Mouse (Mus musculus): ENCODE measurements at regions not wholly inside any gene's neighbourhood (a gene's known extent, or its start where the extent isn't known, plus 50 kb on each side); places are given as distances from the start of the nearest gene placed in this dataset.
"Not testable (repeated sequence)": the region's sequence is repeated elsewhere in the genome, so short reads cannot be mapped to it uniquely, and the experiment has no call there.

DNA sequence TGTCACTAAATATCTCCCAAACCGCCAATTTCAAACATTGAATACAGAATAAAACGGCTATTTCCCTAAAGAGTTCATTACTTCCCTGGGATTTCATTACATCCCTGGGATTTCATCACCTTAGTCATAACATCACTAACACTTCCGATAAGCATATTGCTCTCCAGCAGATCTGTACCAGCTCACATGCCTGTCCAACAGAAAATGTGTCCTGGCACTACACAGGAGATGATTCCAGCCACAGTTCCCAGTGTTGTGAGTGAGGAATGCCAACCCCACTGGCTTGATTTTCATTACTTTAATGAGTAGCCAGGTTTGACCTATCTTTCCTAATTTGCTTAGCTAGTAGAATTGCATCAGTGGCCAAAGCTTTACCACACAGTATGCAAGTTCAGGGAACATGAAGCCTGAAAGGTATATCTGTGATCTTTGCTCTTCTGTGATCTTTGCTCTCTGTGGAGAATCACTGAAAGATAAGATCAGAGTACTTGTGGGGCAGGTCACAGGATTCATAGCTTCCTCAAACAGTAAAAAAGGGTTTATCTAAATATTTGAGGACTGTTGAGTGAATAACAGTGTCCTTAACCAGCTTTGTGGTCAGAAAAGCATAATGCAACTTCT is 1115.5 kb upstream of the 1700009N14Rik start:
- no peaks in the 10 kb centered on the region for H3K36me3 ChIP-seq (ENCODE audit: control insufficient read depth, insufficient read depth, low read length)
- WGBS = 54% methylated on average over 3 of the region's 3 CpGs
- H3K27me3 ChIP-seq (ENCODE audit: control insufficient read depth, insufficient read depth, low read length) = no peaks in the 10 kb centered on the region
- TF ChIP-seq POLR2A (IDR thresholded peaks at IDR 0.05; ENCODE audit: insufficient read depth, low read depth, low read length) = no peak
- TF ChIP-seq CTCF (IDR thresholded peaks at IDR 0.05) = no peak
- TF ChIP-seq EP300 (IDR thresholded peaks at IDR 0.05; ENCODE audit: insufficient read depth, low read depth, low read length) = no peak
- no peak overlapping the region for H3K9ac ChIP-seq (ENCODE audit: low read depth, low read length)
- H3K4me1 ChIP-seq (ENCODE audit: control insufficient read depth, insufficient read depth, low read length) = no peaks in the 10 kb centered on the region
- no peak overlapping the region for H3K27ac ChIP-seq
- H3K4me3 ChIP-seq = no peak overlapping the region
- no peaks in the 10 kb centered on the region for H3K79me2 ChIP-seq (replicated peaks; ENCODE audit: control insufficient read depth, insufficient read depth, low read length)
- intact Hi-C loops (cut with DNase I) = no loop called here
- peak in 1 of 2 experiments; percentile 3 for DNase-seq

DNA sequence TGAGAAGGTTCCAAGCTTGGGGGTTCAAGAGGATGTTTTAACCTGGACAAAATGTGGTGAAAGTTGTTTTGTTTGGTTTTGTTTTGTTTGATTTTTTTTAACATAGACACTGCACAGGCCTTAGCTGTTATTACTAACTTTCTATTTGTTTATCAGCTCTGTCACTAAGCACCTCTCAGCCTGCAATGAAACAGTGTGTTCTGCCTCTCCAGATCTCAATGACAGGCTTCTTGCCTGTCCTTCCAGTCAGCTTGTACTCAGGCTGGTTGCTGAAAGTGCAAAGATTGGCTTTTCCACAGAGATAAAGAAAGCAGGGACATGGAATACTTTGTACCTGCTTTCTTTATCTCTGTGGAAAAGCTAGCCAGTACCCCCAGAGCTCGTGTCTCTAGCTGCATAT is 1114.9 kb upstream of the 1700009N14Rik start:
- intact Hi-C loops (cut with DNase I) = no loop called here
- no peak overlapping the region for H3K27ac ChIP-seq

DNA sequence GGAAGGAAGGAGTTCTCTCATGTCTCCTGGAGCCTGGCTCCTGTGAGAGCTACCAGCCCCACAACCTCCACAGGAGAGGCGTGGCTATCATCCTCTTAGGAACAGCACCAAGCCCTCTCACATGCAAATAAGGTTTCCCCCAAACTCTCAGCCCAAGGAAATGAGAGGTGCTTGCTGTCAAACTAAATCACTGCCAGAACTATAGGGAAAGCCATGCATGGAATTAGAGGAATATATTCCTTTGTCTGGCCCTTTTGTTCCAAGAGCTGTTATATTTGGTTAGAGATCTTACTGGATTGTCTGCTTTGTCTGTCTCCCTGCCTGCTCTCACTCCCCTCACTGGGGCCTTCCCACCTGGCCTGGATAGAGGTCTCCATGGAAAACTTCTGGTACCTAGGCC is 1079.0 kb upstream of the 1700009N14Rik start:
- no peak for TF ChIP-seq POLR2A (IDR thresholded peaks at IDR 0.05; ENCODE audit: insufficient read depth, low read depth, low read length)
- TF ChIP-seq EP300 (IDR thresholded peaks at IDR 0.05; ENCODE audit: insufficient read depth, low read depth, low read length) = no peak
- TF ChIP-seq CTCF (IDR thresholded peaks at IDR 0.05) = no peak
- Histone ChIP-seq H3K36me3 (ENCODE audit: control insufficient read depth, insufficient read depth, low read length) (no peaks in the 10 kb centered on the region), H3K9ac (ENCODE audit: low read depth, low read length) (no peak overlapping the region), H3K4me1 (ENCODE audit: control insufficient read depth, insufficient read depth, low read length) (no peaks in the 10 kb centered on the region), H3K4me3 (no peak overlapping the region), H3K79me2 (replicated peaks; ENCODE audit: control insufficient read depth, insufficient read depth, low read length) (no peaks in the 10 kb centered on the region), H3K27me3 (ENCODE audit: control insufficient read depth, insufficient read depth, low read length) (no peaks in the 10 kb centered on the region), H3K27ac (no peak overlapping the region)
- DNase-seq = no peak
- intact Hi-C loops (cut with DNase I) = no loop called here
- 53% methylated on average over 1 of the region's 1 CpGs for WGBS

More for the DNA sequence above, 1114.9 kb upstream of the 1700009N14Rik start:
- no peaks in the 10 kb centered on the region for H3K36me3 ChIP-seq (ENCODE audit: control insufficient read depth, insufficient read depth, low read length)
- no peak overlapping the region for H3K9ac ChIP-seq (ENCODE audit: low read depth, low read length)
- no peaks in the 10 kb centered on the region for H3K27me3 ChIP-seq (ENCODE audit: control insufficient read depth, insufficient read depth, low read length)
- TF ChIP-seq POLR2A (IDR thresholded peaks at IDR 0.05; ENCODE audit: insufficient read depth, low read depth, low read length) = no peak
- TF ChIP-seq CTCF (IDR thresholded peaks at IDR 0.05) = no peak
- TF ChIP-seq EP300 (IDR thresholded peaks at IDR 0.05; ENCODE audit: insufficient read depth, low read depth, low read length) = no peak
- DNase-seq = no peak
- no peaks in the 10 kb centered on the region for H3K4me1 ChIP-seq (ENCODE audit: control insufficient read depth, insufficient read depth, low read length)
- no peaks in the 10 kb centered on the region for H3K79me2 ChIP-seq (replicated peaks; ENCODE audit: control insufficient read depth, insufficient read depth, low read length)
- 11% methylated on average over 1 of the region's 1 CpGs for WGBS
- no peak overlapping the region for H3K4me3 ChIP-seq

DNA sequence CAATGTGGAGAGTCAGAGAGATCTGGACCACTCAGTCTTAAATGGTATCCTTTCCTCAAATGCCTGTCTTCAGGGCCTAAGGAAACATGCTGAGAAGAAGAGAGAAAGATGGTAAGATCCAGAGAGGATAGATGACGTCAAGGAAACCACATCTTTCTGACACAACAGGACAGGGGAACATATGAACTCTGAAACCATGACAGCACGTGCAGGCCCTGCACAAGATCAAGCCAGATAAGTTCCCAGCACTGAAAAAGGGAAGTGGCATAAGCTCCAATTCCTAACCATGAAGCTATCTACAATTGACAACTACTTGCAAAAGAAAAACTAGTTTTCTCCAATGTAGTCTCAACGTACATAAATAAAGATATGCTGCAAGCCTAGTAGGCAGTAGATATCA is 1068.2 kb upstream of the 1700009N14Rik start:
- WGBS = 65% methylated on average over 3 of the region's 3 CpGs
- no peak for TF ChIP-seq POLR2A (IDR thresholded peaks at IDR 0.05; ENCODE audit: insufficient read depth, low read depth, low read length)
- TF ChIP-seq CTCF (IDR thresholded peaks at IDR 0.05) = no peak
- no peak for TF ChIP-seq EP300 (IDR thresholded peaks at IDR 0.05; ENCODE audit: insufficient read depth, low read depth, low read length)
- H3K4me3 ChIP-seq = no peak overlapping the region
- intact Hi-C loops (cut with DNase I) = no loop called here
- no peaks in the 10 kb centered on the region for H3K27me3 ChIP-seq (ENCODE audit: control insufficient read depth, insufficient read depth, low read length)
- H3K4me1 ChIP-seq (ENCODE audit: control insufficient read depth, insufficient read depth, low read length) = no peaks in the 10 kb centered on the region
- no peak for DNase-seq
- H3K79me2 ChIP-seq (replicated peaks; ENCODE audit: control insufficient read depth, insufficient read depth, low read length) = no peaks in the 10 kb centered on the region
- H3K27ac ChIP-seq = no peak overlapping the region
- H3K36me3 ChIP-seq (ENCODE audit: control insufficient read depth, insufficient read depth, low read length) = no peaks in the 10 kb centered on the region
- no peak overlapping the region for H3K9ac ChIP-seq (ENCODE audit: low read depth, low read length)

DNA sequence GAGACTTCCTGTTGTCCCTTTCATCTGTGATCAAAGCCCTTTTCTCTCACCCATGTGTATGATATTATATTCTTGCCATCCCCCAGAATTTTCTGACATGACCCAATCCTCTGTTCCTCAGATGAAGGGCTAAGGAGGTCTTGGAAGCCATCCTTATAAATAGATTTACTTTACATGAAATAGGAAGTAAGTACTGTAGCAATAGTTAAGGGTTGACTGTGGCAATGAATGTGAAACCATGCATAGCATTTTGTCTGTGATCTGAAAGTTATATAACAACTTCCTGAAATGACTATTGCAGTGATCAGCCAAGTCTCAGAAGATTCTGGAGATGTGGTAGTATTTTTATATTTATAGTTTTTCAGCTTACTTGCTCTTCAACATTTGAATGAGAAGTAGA is 1053.5 kb upstream of the 1700009N14Rik start:
- no peak overlapping the region for H3K9ac ChIP-seq (ENCODE audit: low read depth, low read length)

DNA sequence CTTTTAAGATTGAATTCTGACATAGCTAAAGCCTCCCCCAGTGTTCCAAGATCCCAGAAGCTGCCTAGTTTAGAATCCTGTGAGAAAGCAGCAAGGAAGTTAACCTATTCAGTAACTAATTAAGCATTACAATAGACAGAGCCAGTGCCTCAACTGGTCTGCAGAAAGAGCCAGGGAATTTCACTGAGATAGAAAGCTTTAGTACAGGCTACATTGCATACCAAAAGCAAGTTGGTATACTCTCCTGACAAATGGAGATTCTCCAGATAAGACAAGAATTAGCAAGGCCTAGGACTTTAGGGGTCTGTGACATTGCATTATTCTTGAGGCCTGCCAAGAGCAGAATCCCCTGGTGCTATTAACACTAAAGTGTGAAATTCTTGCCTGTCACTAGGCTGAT is 1014.8 kb upstream of the 1700009N14Rik start:
- H3K4me1 ChIP-seq (ENCODE audit: control insufficient read depth, insufficient read depth, low read length); H3K27ac ChIP-seq; H3K4me3 ChIP-seq; H3K36me3 ChIP-seq (ENCODE audit: control insufficient read depth, insufficient read depth, low read length); H3K9ac ChIP-seq (ENCODE audit: low read depth, low read length); H3K27me3 ChIP-seq (ENCODE audit: control insufficient read depth, insufficient read depth, low read length); intact Hi-C loops (cut with DNase I); H3K79me2 ChIP-seq (replicated peaks; ENCODE audit: control insufficient read depth, insufficient read depth, low read length); DNase-seq: not testable (repeated sequence)

More for the DNA sequence above, 1053.5 kb upstream of the 1700009N14Rik start:
- H3K27me3 ChIP-seq (ENCODE audit: control insufficient read depth, insufficient read depth, low read length) = no peaks in the 10 kb centered on the region
- no peaks in the 10 kb centered on the region for H3K36me3 ChIP-seq (ENCODE audit: control insufficient read depth, insufficient read depth, low read length)
- H3K4me3 ChIP-seq = no peak overlapping the region
- no peaks in the 10 kb centered on the region for H3K4me1 ChIP-seq (ENCODE audit: control insufficient read depth, insufficient read depth, low read length)
- intact Hi-C loops (cut with DNase I) = no loop called here
- no peak overlapping the region for H3K27ac ChIP-seq
- no peak for DNase-seq
- no peaks in the 10 kb centered on the region for H3K79me2 ChIP-seq (replicated peaks; ENCODE audit: control insufficient read depth, insufficient read depth, low read length)
- TF ChIP-seq EP300 (IDR thresholded peaks at IDR 0.05; ENCODE audit: insufficient read depth, low read depth, low read length) (no peak), CTCF (IDR thresholded peaks at IDR 0.05) (no peak), POLR2A (IDR thresholded peaks at IDR 0.05; ENCODE audit: insufficient read depth, low read depth, low read length) (no peak)

Data from heart, adult 2 months (tissue).